Mouse (Mus musculus): ENCODE data around the gene 1700016H13Rik.

GRCm38 (mm10) chr5:103629111-103629764 lies 26.6 kb downstream of the 1700016H13Rik start, which contains the start of gene Slc10a6:
- TF ChIP-seq GATA1 (IDR thresholded peaks at IDR 0.05; ENCODE audit: low read length) (no peak), TAL1 (IDR thresholded peaks at IDR 0.05; ENCODE audit: low read length) (no peak)

Measured in erythroblast, embryonic 14.5 days (primary cell).